Mouse (Mus musculus): ENCODE data around the gene Dll3.

GRCm38 (mm10) chr7:28311151-28311925, 9.3 kb upstream of the Dll3 start:
- TF ChIP-seq EP300 (IDR thresholded peaks at IDR 0.05): no peak
- no peak for TF ChIP-seq CTCF (IDR thresholded peaks at IDR 0.05)
